Mouse (Mus musculus) megakaryocyte, adult 5-6 weeks (primary cell): ENCODE results near the gene Mical1. TPM values are rescaled to one million over a fixed set of nuclear protein-coding genes. Genes with fewer than 3 reads are reported as not detected.

Experiments used
- ATAC-seq: 2 replicates; pipeline ENCODE4 v1.8.0; 2016; ENCODE audit warnings: mild to moderate bottlenecking, inconsistent platforms; ENCODE audit not compliant: poor library complexity, severe bottlenecking
- total RNA-seq, 2 experiments: library from RNA; stranded (forward) in 1 of 2; stranded (reverse) in 1 of 2; fragments of 153-499, 151-499 nt in 1 of 2; fragments of 221-1000, 200-1000 nt in 1 of 2; gene quantifications; 2 replicates each; pipeline versions ENCODE4 v1.2.3 to v1.2.4; 2015 to 2017

The Mical1 gene
- total RNA-seq, 2 experiments from 2014 or later = 48.0 to 59.9 TPM

GRCm38 (mm10) chr10:41477018-41477277, 834 bp downstream of the Mical1 start:
- 0 out of 2 replicates have a peak, but pooled peaks have one; percentile 0 for ATAC-seq

DNA sequence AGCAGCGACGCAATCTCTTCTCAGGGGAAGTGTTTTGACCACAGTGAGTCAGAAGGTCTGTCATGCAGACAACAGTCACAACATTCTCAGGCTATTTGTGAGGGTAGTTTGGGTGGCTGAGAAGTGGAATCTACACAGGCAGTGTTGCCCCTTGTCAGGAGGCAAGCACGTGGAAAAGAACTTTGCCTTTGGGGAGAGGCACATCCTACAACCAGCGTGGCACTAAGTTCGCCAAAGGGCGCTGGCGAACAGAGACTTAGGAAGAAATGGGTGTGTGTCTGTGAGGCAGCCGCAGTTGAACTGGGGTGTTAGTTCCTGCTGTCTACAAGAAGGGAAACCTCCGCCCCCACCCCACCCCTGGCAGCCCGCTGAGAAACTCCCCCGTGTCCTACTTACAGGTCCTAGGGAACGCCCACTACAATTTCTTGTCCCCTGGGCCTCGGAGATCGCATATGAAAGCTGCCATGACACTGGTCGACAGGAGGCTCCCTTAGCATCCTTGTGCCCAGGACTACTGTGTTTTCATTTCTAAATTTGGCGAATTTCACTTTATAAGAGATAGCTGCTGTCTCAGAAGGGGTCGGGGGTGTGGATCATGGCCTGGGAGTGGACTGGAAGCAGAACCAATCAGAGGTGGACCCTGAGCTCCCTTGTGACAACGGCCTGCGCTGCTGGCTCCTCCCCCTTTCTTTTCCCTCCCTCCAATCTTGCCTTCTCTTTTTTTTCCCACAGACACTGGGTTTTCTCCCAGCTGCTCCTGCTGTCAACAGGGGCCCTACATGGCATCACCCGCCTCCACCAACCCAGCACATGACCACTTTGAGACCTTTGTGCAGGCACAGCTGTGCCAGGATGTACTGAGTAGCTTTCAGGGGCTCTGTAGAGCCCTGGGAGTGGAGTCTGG, 1.4 kb downstream of the Mical1 start:
- peak; percentile 44 for ATAC-seq

GRCm38 (mm10) chr10:41479961-41480360, 3.8 kb downstream of the Mical1 start:
- no peak for ATAC-seq

DNA sequence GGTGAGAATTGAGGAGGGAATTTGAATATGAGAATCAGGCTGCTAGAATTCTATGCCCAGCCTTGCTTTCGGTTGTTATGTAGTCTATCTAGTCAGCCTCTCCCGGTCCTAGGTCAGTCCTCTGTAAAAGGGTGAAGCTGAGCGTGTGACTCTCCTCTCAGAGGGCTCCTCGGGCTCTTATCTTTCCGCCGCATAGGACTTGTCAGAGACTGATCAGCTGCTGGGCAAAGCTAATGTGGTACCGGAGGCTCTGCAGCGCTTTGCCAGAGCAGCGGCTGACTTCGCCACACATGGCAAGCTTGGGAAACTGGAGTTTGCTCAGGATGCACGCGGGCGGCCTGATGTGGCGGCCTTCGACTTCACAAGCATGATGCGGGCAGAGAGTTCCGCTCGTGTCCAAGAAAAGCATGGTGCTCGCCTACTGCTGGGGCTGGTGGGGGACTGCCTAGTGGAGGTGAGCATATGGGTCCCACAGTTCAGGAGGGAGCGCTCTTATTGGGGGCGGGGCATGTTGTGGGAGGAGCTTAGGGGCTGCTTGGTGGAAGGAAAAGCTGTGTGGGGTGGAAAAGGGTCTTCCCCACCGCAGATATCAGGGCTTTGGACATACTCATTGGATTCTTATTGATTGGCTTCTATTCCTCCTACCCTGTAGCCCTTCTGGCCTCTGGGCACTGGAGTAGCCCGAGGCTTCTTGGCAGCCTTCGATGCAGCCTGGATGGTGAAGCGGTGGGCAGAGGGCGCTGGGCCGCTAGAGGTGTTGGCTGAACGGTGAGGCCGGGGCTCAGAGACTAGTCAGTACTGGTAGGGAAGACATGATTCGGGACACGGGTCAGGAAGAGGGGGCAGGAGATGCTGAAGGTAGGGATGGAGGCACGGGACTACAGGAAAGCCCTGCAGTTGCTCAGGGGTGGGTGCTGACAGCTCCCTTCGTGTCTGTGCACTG, 5.1 kb downstream of the Mical1 start:
- ATAC-seq = no peak

DNA sequence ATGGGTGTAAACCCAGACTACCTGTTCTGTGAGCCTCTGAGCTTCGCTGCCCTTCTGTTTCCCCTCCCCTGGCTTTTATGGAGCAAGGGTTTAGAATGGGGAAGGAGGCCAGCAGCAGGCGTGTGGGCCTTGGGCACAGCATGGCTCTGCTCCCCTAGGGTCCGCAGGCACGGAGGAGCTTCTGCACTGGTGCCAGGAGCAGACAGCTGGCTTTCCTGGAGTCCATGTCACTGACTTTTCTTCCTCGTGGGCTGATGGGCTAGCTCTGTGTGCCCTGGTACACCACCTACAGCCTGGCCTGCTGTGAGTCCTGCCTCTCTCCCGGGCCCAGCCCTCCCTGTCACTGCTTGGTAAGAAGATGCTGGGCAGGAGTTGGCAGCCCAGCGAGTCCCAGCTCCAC, 6.3 kb downstream of the Mical1 start:
- ATAC-seq = no peak

DNA sequence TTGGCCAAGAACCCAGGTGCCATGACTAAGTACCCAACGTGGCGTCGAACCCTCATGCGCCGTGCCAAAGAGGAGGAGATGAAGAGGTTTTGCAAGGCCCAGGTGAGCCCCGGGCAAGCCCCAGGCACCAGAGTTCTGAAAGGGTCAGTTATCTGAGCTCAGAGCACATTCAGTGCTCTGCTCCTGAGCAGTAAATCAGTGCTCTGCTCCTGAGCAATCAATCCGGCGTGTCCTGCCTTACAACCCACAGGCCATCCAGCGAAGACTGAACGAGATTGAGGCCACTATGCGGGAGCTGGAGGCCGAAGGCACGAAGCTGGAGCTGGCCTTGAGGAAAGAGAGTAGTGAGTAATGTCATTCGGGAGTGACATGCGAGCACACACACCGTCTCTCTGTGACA, 9.7 kb downstream of the Mical1 start:
- no peak for ATAC-seq

DNA sequence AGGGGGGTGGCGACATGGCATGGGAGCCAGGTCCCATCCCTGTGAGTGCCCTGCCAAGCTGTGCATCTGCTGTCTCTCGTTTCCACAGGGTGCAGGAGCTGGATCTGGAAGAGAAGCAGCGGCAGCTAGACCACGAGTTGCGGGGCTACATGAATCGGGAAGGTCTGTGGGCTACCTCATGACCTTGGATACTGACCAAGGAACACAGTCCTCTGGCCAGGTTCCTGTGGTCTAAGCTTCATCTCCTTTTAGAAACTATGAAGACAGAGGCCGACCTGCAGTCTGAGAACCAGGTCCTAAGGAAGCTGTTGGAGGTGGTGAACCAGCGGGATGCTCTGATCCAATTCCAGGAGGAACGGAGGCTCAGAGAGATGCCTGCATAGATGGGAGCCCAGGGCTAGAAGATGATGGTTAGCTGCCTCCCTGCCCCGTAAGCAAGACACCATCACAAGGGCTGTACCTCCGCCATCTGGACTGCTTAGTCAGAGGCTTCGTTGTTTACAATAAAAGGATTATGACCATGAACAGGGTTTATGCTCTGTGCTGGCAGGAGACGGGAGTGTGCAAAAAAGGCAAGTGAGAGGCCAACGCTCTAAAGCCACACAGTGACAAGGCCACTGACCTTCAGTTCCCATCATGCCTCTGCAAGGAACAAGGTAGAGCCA, 10.5 kb downstream of the Mical1 start:
- no peak for ATAC-seq

- ATAC-seq = 0 out of 2 replicates have a peak, but pooled peaks have one; percentile 16
These were observed 12.8 kb downstream of the Mical1 start for GRCm38 (mm10) chr10:41488877-41489276.

DNA sequence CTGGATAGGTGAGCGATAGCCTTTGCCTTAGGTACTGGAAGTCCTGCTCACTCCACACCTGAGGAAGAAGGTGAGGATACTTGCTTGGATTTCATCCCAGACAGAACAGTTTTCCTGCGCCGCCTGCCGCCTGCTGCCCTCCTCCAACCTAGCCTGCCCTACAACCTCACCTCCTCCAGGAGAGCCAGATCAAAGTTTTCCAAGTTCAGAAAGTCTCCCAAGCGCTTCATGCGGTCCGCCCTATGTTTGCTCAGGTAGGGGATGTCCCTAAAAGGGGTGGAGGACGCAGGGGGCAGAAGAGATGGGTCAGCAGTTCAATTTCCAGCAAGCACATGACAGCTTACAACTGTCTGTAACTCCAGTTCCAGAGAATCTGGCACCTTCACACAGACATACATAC, 13.2 kb downstream of the Mical1 start:
- ATAC-seq = no peak

GRCm38 (mm10) chr10:41489708-41490517, 13.8 kb downstream of the Mical1 start, which contains the start of the genes Smpd2 and Ppil6:
Gene Smpd2, minus strand, starts transcription at chr10:41490369.
Gene Ppil6, plus strand, starts transcription at chr10:41490439.
- peak; percentile 98 for ATAC-seq

GRCm38 (mm10) chr10:41490518-41490873, 14.4 kb downstream of the Mical1 start:
- no peak for ATAC-seq

DNA sequence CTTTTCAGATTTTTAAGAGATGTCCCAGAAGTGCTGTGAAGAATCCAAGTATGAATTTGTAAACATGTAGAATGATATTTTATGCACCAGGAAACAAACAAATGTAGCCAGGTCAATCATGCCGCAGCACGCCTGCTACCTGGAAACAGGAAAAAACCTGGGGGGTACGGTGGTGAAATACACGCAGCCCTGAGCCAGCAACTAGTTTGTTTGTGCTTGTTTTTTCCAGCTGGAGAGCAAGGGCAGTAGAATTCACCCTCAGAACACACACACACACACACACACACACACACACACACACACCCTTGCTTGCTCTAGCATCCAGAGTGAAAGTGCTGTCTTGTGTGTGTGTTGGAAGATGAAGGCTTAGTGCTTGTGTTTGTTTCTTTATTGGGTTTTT, 15.0 kb downstream of the Mical1 start:
- ATAC-seq = no peak

DNA sequence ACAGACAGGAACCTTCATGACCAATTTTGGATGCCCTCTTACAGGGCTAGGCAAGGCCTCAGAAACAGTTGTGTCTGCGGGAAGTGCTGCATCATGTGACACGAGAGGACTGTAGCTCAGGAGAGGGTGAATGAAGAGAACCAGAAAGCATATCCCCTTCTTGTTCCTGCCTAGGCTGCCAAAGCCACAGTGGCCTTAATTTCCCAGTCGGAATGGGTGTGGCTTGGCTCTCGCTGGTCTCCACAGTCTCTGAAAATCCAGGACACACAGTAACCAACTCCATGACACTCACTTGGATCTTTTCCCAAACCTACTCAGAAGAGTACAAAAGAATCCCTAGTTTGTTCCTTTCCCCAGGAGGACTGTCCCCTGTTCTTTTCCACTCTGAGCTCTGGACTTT, 24.8 kb downstream of the Mical1 start:
- no peak for ATAC-seq

DNA sequence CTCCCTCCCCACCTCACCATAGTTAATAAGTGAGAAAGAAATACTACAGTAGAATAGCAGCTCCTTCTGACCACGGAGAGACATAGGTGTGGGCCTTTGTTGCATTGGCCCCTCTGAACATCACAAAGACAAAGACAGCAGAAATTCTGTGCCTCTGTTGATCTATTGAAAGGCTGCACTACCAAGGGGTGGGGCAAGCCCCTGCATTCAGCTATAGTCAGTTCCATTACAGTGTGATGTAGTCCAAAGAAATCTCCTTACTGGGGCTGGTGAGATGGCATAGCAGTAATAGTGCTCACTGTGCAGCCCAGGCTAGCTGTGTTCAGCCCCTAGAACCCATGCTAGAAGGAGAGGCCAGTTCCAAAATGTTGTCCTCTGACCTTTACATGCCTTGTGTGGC, 28.9 kb downstream of the Mical1 start:
- ATAC-seq = no peak

- peak; percentile 91 for ATAC-seq
These were observed 29.3 kb downstream of the Mical1 start for GRCm38 (mm10) chr10:41505446-41505845.

GRCm38 (mm10) chr10:41509160-41509559, 33.0 kb downstream of the Mical1 start:
- ATAC-seq = peak; percentile 83

DNA sequence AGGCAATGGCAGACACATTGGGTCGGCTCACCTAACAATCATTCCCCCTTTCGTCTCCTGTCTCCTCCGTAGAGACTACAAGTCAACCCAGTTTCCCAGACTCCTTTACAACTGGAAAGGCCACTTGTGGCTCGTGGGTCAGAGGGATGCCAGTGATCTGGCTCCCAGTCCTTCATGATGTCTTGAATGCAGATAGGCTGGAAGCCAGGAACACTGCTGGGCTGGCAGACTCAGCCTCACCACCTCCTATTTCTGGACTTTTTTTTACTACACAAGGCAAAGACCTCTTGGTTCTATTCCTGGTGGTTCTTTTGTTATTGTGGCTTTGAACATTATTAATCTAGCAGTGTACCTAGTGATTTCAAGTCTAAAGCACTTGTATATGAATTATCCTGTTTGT, 38.2 kb downstream of the Mical1 start:
- ATAC-seq = no peak

DNA sequence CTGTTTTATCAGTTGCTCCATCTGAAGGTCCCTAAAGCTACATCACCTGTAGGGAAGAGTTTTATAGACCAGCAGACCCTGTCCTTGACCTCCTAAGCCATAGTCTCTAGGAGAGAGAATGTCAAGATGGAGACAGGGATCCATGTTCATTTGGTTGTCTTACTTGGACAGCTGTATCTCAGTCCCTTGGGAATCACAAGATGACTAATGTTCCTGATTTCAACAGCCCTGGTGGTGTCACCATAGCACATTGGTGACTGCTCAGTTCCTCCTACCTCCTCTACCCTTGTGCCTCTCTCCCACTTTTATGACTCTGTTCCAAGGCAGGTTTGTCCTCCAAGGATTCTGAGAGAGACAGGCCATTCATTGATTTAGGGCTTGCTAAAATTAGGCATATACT, 38.8 kb downstream of the Mical1 start:
- ATAC-seq = no peak

DNA sequence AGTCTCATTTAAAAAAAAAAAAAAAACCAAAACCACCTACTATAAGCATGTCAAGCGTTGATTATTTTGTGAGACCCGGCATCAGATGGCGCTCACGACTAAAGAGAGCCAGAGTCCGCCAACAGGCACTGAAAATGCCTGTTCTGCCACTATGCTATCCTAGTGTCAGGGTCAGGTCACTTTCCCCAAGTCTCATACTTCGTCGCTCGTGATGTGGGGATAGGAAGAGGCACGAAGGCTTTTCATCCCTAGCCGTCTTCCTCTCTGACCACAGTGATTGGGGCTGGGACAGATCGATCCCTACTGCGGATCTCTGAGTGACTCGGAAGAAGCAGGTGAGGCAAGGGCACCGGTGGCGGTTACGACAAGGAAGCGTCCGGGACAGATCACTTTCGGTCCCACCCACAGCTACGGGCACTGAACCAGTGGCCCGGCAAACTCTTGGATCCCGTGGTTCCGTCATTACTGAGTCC, 42.4 kb downstream of the Mical1 start:
- peak; percentile 63 for ATAC-seq

DNA sequence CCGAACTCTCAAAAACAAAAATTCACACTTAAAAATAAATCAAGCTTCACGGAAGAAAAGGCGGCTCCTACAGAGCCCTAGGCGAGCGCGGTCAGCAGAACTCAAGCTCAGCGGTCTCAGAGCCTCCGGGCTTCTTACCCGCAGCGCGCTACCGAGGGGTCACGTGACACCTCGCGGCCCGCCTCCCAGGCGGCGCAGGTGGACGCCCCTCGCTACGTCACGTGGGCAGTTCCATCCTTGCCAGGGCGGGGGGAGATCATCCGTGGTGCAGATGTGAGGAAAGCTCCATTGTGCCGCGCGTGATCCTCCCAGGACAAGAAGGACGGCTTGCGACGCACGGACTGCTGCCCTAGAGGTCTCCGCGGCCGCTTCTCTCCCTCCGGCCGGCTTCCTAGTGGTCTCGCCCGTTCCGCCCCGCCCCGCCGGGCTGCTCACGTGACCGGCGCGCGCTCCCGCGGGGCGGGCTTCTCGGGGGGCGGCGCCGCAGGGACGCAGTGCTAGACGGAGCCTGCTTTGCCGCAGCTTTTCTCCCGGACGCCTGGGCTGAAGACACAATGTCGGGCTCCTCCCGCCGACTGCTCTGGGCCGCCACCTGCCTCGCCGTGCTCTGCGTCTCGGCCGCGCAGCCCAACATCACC, 43.0 kb downstream of the Mical1 start, which contains the start of gene Cd164:
TSS of gene Cd164 (plus strand) at position 434 of the 638 bp plus-strand sequence.
- peak; percentile 72 for ATAC-seq
